Mouse (Mus musculus): ENCODE measurements at regions not wholly inside any gene's neighbourhood (a gene's known extent, or its start where the extent isn't known, plus 50 kb on each side); places are given as distances from the start of the nearest gene placed in this dataset.

GRCm38 (mm10) chr4:55921217-55921616 lies 389.0 kb upstream of the Klf4 start:
- DNase-seq = no peak

- DNase-seq = no peak
Measured at GRCm38 (mm10) chr4:55894116-55894885, 362.0 kb upstream of the Klf4 start.

- no peak for DNase-seq
Measured at GRCm38 (mm10) chr4:55891656-55892055, 359.4 kb upstream of the Klf4 start.

GRCm38 (mm10) chr4:55887581-55887980 lies 355.3 kb upstream of the Klf4 start:
- no peak for DNase-seq

GRCm38 (mm10) chr4:55882541-55882940 lies 350.3 kb upstream of the Klf4 start:
- DNase-seq = no peak

GRCm38 (mm10) chr4:55875304-55875703 lies 343.0 kb upstream of the Klf4 start:
- DNase-seq = no peak

- peak; percentile 3 for DNase-seq
Measured at GRCm38 (mm10) chr4:55874875-55875274, 342.6 kb upstream of the Klf4 start.

- DNase-seq = no peak
Measured at GRCm38 (mm10) chr4:55874276-55874675, 342.0 kb upstream of the Klf4 start.

- no peak for DNase-seq
Measured at GRCm38 (mm10) chr4:55860055-55860454, 327.8 kb upstream of the Klf4 start.

- no peak for DNase-seq
Measured at GRCm38 (mm10) chr4:55859211-55859761, 327.0 kb upstream of the Klf4 start.

- DNase-seq = no peak
Measured at GRCm38 (mm10) chr4:55851430-55851829, 319.2 kb upstream of the Klf4 start.

- no peak for DNase-seq
Measured at GRCm38 (mm10) chr4:55851027-55851426, 318.8 kb upstream of the Klf4 start.

- no peak for DNase-seq
Measured at GRCm38 (mm10) chr4:55843727-55844401, 311.6 kb upstream of the Klf4 start.

- no peak for DNase-seq
Measured at GRCm38 (mm10) chr4:55838568-55838967, 306.3 kb upstream of the Klf4 start.

- peak; percentile 9 for DNase-seq
Measured at GRCm38 (mm10) chr4:55824047-55824760, 291.9 kb upstream of the Klf4 start.

GRCm38 (mm10) chr4:55823583-55823982 lies 291.3 kb upstream of the Klf4 start:
- DNase-seq = no peak

GRCm38 (mm10) chr4:55817035-55817818 lies 285.0 kb upstream of the Klf4 start:
- no peak for DNase-seq

- DNase-seq = no peak
Measured at GRCm38 (mm10) chr4:55815832-55816231, 283.6 kb upstream of the Klf4 start.

GRCm38 (mm10) chr4:55812846-55813245 lies 280.6 kb upstream of the Klf4 start:
- DNase-seq = no peak

GRCm38 (mm10) chr4:55811656-55812055 lies 279.4 kb upstream of the Klf4 start:
- DNase-seq = no peak

GRCm38 (mm10) chr4:55808501-55808900 lies 276.2 kb upstream of the Klf4 start:
- DNase-seq = no peak

- DNase-seq = no peak
Measured at GRCm38 (mm10) chr4:55806799-55807198, 274.5 kb upstream of the Klf4 start.
